In the genomic region with DNA sequence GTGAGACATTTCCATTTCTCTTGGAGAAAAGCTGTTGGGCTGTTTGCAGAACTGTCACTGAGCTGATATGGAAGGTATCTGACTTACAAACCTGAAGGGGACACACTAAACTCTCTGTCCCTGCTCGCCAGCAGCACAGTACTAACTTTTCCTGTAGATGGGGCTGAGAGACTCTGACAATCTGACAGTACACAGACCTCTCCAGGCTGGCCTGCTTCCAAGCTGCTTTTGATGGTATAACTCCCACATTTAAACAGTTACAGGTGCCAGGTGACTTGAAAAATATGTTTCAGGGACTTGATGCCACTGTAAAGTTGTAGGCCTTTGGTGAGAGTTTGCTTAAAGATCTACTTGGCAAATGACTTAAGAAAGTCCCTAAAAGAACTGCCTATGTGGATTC, we compare ENCODE assay signal across 17 mouse cellular contexts.
A peak's percentile ranks its signal among the peaks of the same experiment; 100 is the strongest.
DNase-seq lines count a peak whose midpoint lies in the region; ATAC-seq and TF ChIP-seq lines count a peak whose summit lies in the region.
"Had no signal": no experiment of that assay in that cellular context is flagged by ENCODE, and none has a peak within 500 bp of the region (broad histone marks: within the 10 kb centered on the region; RNA-seq: fewer than 3 reads in every experiment).

No protein-coding gene starts in this region.

- H3K9me3 ChIP-seq in intestine, postnatal 0 days (ENCODE audit: control insufficient read depth), result no peaks in the 10 kb centered on the region
- H3K9me3 ChIP-seq in intestine, embryonic 15.5 days, result no peaks in the 10 kb centered on the region
- H3K9me3 ChIP-seq: forebrain, embryonic 12.5 days; lung, embryonic 15.5 days; megakaryocyte, embryonic 14.5 days; neural tube, embryonic 15.5 days had no signal

- DNase-seq in cerebellum, postnatal 10 days, result peak; percentile 34 to 36
- DNase-seq in cerebellum, postnatal 36 days, result no peak
- DNase-seq in left cerebral cortex, postnatal 4 days, result peak; percentile 11
- DNase-seq in left cerebral cortex, adult 9 months (ENCODE audit: low spot score in 2 of 2), result no peak
- peak; percentile 17 for DNase-seq in MN1 (ENCODE audit: low spot score)
- DNase-seq: cerebellum, adult 2 months; embryo, embryonic 11 days; liver; thymus, postnatal 36 days had no signal

- H3K27me3 ChIP-seq in intestine, postnatal 0 days (replicated peaks; ENCODE audit: control insufficient read depth, insufficient read depth, low read length), result no peaks in the 10 kb centered on the region
- H3K27me3 ChIP-seq in intestine, embryonic 15.5 days (replicated peaks), result no peaks in the 10 kb centered on the region
- H3K27me3 ChIP-seq: forebrain, embryonic 12.5 days; lung, embryonic 15.5 days; megakaryocyte, embryonic 14.5 days; neural tube, embryonic 15.5 days had no signal

- no peak overlapping the region for H3K4me3 ChIP-seq in intestine, postnatal 0 days (ENCODE audit: low read depth, low read length)
- no peak overlapping the region for H3K4me3 ChIP-seq in intestine, embryonic 15.5 days (replicated peaks)
- H3K4me3 ChIP-seq: forebrain, embryonic 12.5 days; lung, embryonic 15.5 days; megakaryocyte, embryonic 14.5 days; neural tube, embryonic 15.5 days had no signal

- TF ChIP-seq CTCF in intestine, postnatal 0 days (IDR thresholded peaks at IDR 0.05; ENCODE audit: low read depth), result peak; percentile 42

- H3K27ac ChIP-seq in intestine, postnatal 0 days (ENCODE audit: low read depth, low read length), result no peak overlapping the region
- H3K27ac ChIP-seq in intestine, embryonic 15.5 days, result no peak overlapping the region
- H3K27ac ChIP-seq: forebrain, embryonic 12.5 days; lung, embryonic 15.5 days; neural tube, embryonic 15.5 days had no signal

- no peak overlapping the region for H3K9ac ChIP-seq in intestine, postnatal 0 days (ENCODE audit: low read depth, low read length)
- H3K9ac ChIP-seq in intestine, embryonic 15.5 days, result no peak overlapping the region
- H3K9ac ChIP-seq: forebrain, embryonic 12.5 days; lung, embryonic 15.5 days; neural tube, embryonic 15.5 days had no signal

- H3K4me2 ChIP-seq in intestine, postnatal 0 days (replicated peaks; ENCODE audit: low read depth), result no peak overlapping the region
- H3K4me2 ChIP-seq in intestine, embryonic 15.5 days (replicated peaks), result no peak overlapping the region
- H3K4me2 ChIP-seq: forebrain, embryonic 12.5 days; lung, embryonic 15.5 days; neural tube, embryonic 15.5 days had no signal

- ATAC-seq in intestine, postnatal 0 days, result no peak
- ATAC-seq in intestine, embryonic 15.5 days, result no peak
- no peak for ATAC-seq in monocyte, adult 5-6 weeks (replicated peaks; ENCODE audit: insufficient number of reproducible peaks, low FRiP score, low TSS enrichment, poor library complexity, severe bottlenecking)
- ATAC-seq: hindbrain, embryonic 16.5 days had no signal

- intact Hi-C loops in left cerebral cortex, postnatal 4 days (cut with DNase I), result no loop called here

- no peaks in the 10 kb centered on the region for H3K4me1 ChIP-seq in intestine, postnatal 0 days (replicated peaks; ENCODE audit: control insufficient read depth, insufficient read depth, low read length)
- H3K4me1 ChIP-seq in intestine, embryonic 15.5 days (replicated peaks), result no peaks in the 10 kb centered on the region
- H3K4me1 ChIP-seq: lung, embryonic 15.5 days; neural tube, embryonic 15.5 days had no signal

- 67% methylated on average over 1 of the region's 1 CpGs for WGBS in intestine, postnatal 0 days
- 56% methylated on average over 1 of the region's 1 CpGs for WGBS in intestine, embryonic 15.5 days

- peaks cover 35% of the 10 kb centered on the region for H3K36me3 ChIP-seq in intestine, postnatal 0 days (ENCODE audit: control insufficient read depth, insufficient read depth)
- peaks cover 3% of the 10 kb centered on the region; the same call in 1 of the 2 replicates for H3K36me3 ChIP-seq in intestine, embryonic 15.5 days

Comparison
In these comparisons a context has a peak if more than half of its experiments do, and no peak if none do; other contexts are left out.
1. DNase-seq: peak in cerebellum, postnatal 10 days (2 of 2), left cerebral cortex, postnatal 4 days (single experiment) and MN1 (single experiment); none in cerebellum, postnatal 36 days (0 of 2) and left cerebral cortex, adult 9 months (0 of 2).